Mouse (Mus musculus): ENCODE measurements around the gene Tmem217. TPM values are rescaled to one million over a fixed set of nuclear protein-coding genes. Genes with fewer than 3 reads are reported as not detected.

Tmem217 gene
- polyA plus RNA-seq, 1 experiment = not detected

DNA sequence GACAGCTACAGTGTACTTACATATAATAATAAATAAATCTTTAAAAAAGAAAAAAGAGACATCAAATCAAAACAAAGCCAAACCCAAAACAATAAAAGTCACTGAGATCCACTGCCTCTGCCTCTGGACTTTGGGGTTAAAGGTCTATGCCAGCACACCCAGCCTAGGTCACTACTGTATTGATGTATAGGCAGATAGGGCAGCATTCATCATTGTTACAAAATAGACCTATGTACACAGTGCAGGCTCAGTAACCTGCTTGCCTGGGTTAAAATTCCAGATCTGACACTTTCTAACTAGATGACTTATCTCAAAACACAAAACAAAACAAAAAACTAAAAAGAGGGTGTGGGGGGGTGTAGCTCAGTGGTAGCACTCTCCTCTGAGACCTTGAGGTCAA lies 2.0 kb upstream of the Tmem217 start:
- Histone ChIP-seq H3K4me3 (ENCODE audit: extremely low read depth, insufficient read depth, insufficient read length) (no peak overlapping the region), H3K36me3 (ENCODE audit: control insufficient read depth, insufficient read depth, low read length) (no peaks in the 10 kb centered on the region), H3K27ac (ENCODE audit: insufficient read depth, low read length) (no peak overlapping the region), H3K4me1 (ENCODE audit: control insufficient read depth, insufficient read depth, insufficient read length) (peaks cover 7% of the 10 kb centered on the region; the same call in 1 of the 2 replicates), H3K27me3 (ENCODE audit: control insufficient read depth, insufficient read depth, low read length) (no peaks in the 10 kb centered on the region)
- DNase-seq (ENCODE audit: low read depth in 1 of 2, low spot score in 2 of 2) = no peak
- TF ChIP-seq POLR2A (IDR thresholded peaks at IDR 0.05; ENCODE audit: low read depth, low read length) (no peak), CTCF (IDR thresholded peaks at IDR 0.05; ENCODE audit: extremely low read depth, insufficient read depth, insufficient read length, insufficient replicate concordance) (no peak)

DNA sequence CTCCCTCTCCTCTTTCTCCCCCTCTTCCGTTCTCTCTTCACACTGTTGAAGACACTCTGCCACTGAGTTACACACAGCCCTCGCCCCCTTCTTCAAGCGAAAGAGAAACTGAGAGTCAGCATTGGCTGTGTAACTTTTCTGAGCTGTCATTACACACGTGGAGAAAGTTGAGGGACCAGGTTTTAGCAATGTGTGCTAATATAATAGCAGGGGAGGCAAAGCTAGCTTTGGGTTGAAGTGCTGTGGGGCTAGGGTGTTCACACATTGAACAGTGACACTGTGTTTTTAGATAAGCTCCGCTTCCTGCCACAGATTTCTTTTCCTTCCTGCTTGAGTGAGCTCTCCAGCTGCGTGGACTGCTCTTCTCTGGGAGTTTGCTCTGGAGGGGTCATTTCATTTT lies 1.2 kb downstream of the Tmem217 start:
- Histone ChIP-seq H3K4me3 (ENCODE audit: extremely low read depth, insufficient read depth, insufficient read length) (peak overlapping the region; percentile 1; the same call in 1 of the 2 replicates), H3K36me3 (ENCODE audit: control insufficient read depth, insufficient read depth, low read length) (no peaks in the 10 kb centered on the region), H3K27me3 (ENCODE audit: control insufficient read depth, insufficient read depth, low read length) (no peaks in the 10 kb centered on the region), H3K27ac (ENCODE audit: insufficient read depth, low read length) (peak overlapping the region; percentile 34), H3K4me1 (ENCODE audit: control insufficient read depth, insufficient read depth, insufficient read length) (peaks cover 7% of the 10 kb centered on the region; the same call in 1 of the 2 replicates)
- WGBS = 8% methylated on average over 6 of the region's 6 CpGs
- TF ChIP-seq CTCF (IDR thresholded peaks at IDR 0.05; ENCODE audit: extremely low read depth, insufficient read depth, insufficient read length, insufficient replicate concordance) (no peak), POLR2A (IDR thresholded peaks at IDR 0.05; ENCODE audit: low read depth, low read length) (no peak)
- no peak for DNase-seq (ENCODE audit: low read depth in 1 of 2, low spot score in 2 of 2)

DNA sequence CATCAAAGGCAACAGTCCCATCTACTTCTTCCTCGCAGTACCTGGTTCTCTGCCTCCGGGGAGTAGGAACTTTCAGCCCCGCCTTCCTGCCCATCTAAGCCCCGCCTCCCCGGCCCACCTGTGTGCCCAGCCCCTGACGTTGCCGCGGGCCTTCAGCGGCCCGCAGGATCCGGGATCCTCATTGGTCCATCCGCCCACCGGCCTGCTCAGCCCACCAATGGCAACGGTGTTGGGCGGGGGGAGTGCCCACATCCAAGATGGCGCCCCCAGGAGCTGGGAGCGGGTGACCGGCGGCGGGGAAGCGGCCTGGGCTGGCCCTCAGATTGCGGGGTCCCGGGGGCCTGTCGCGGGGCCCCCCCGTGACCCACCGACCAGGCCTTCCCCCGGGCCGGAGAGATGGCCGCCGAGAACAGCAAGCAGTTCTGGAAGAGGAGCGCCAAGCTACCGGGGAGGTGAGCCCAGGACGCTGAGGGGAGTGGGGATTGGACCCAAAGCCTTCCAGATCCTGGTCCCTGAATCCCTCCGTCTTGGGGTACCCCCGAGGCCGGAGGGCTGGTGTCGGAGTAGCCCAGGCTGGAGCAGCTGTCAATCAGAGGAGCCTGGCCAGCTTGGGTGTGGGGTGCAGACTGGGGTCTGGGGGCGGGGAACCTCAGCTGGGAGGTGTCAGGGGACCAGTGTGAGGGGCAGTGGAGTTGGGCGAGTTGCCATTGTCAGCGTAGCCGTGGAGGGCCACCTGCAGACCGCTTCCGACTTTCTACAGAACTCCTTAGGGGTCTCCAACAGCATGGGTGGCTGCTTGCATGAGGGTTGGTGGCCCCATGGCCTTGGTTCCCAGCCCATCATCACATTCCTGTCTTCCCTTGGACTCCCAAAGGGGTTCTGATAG lies 2.4 kb downstream of the Tmem217 start, which contains the start of the genes Gm17657 and Tbc1d22b:
Gm17657 (minus strand) TSS at position 96 of the 886 bp plus-strand sequence.
Tbc1d22b (plus strand) TSS at position 243 of the 886 bp plus-strand sequence.
- Histone ChIP-seq H3K27me3 (ENCODE audit: control insufficient read depth, insufficient read depth, low read length) (no peaks in the 10 kb centered on the region), H3K4me3 (ENCODE audit: extremely low read depth, insufficient read depth, insufficient read length) (peak within 1 kb of the TSS; percentile 78), H3K36me3 (ENCODE audit: control insufficient read depth, insufficient read depth, low read length) (no peaks in the 10 kb centered on the region), H3K4me1 (ENCODE audit: control insufficient read depth, insufficient read depth, insufficient read length) (peaks cover 7% of the 10 kb centered on the region; the same call in 1 of the 2 replicates), H3K27ac (ENCODE audit: insufficient read depth, low read length) (peak within 1 kb of the TSS; percentile 52)
- TF ChIP-seq CTCF (IDR thresholded peaks at IDR 0.05; ENCODE audit: extremely low read depth, insufficient read depth, insufficient read length, insufficient replicate concordance) (no peak), POLR2A (IDR thresholded peaks at IDR 0.05; ENCODE audit: low read depth, low read length) (peak; percentile 27; the same call in 1 of the 2 replicates)
- peak; percentile 92 to 97 for DNase-seq (ENCODE audit: low read depth in 1 of 2, low spot score in 2 of 2)
- WGBS = under 1% methylated on average over 44 of the region's 44 CpGs

DNA sequence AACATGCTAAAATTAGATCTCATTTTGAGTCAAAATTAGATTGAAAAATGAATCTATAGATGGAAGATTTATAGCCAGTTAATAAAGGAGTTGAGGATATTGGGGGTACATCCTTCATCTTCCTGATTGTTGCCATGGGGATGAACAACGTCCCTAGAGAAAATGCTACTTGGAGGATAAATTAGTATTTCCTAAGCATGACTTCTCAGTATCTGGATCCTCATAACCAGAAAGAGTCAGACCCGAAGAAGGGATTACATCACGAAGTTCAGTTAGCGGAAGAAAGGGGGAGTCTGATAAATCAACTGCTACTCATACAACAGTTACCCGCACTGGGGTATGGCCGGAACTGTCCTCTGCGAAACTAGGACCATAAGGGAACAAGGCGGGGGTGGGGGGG lies 3.2 kb downstream of the Tmem217 start:
- Histone ChIP-seq H3K4me3 (ENCODE audit: extremely low read depth, insufficient read depth, insufficient read length) (no peak overlapping the region), H3K36me3 (ENCODE audit: control insufficient read depth, insufficient read depth, low read length) (no peaks in the 10 kb centered on the region), H3K27ac (ENCODE audit: insufficient read depth, low read length) (no peak overlapping the region), H3K27me3 (ENCODE audit: control insufficient read depth, insufficient read depth, low read length) (no peaks in the 10 kb centered on the region), H3K4me1 (ENCODE audit: control insufficient read depth, insufficient read depth, insufficient read length) (peaks cover 7% of the 10 kb centered on the region; the same call in 1 of the 2 replicates)
- DNase-seq (ENCODE audit: low read depth in 1 of 2, low spot score in 2 of 2) = no peak
- TF ChIP-seq POLR2A (IDR thresholded peaks at IDR 0.05; ENCODE audit: low read depth, low read length) (no peak), CTCF (IDR thresholded peaks at IDR 0.05; ENCODE audit: extremely low read depth, insufficient read depth, insufficient read length, insufficient replicate concordance) (no peak)
- 21% methylated on average over 8 of the region's 8 CpGs for WGBS

DNA sequence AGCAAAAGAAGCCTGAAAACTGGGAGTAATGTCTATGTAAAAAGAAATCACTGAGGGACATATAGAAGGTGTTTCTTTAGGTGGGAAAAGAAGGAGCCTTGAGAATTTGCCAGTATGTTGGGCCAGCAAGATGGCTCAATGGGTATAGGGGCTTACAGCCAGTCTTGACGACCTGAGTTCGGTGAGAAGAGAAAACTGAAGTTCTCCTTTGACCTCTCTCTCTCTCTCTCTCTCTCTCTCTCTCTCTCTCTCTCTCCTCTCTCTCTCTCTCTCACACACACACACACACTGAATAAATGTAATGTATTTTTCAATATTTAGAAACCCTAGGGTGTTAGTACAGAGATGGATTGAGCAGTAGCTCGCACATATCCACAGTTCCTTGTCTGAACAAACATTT lies 3.7 kb downstream of the Tmem217 start:
- Histone ChIP-seq H3K4me1 (ENCODE audit: control insufficient read depth, insufficient read depth, insufficient read length) (peaks cover 7% of the 10 kb centered on the region; the same call in 1 of the 2 replicates), H3K27ac (ENCODE audit: insufficient read depth, low read length) (no peak overlapping the region), H3K36me3 (ENCODE audit: control insufficient read depth, insufficient read depth, low read length) (no peaks in the 10 kb centered on the region), H3K4me3 (ENCODE audit: extremely low read depth, insufficient read depth, insufficient read length) (no peak overlapping the region), H3K27me3 (ENCODE audit: control insufficient read depth, insufficient read depth, low read length) (no peaks in the 10 kb centered on the region)
- TF ChIP-seq POLR2A (IDR thresholded peaks at IDR 0.05; ENCODE audit: low read depth, low read length) (no peak), CTCF (IDR thresholded peaks at IDR 0.05; ENCODE audit: extremely low read depth, insufficient read depth, insufficient read length, insufficient replicate concordance) (no peak)
- 50% methylated on average over 3 of the region's 3 CpGs for WGBS
- no peak for DNase-seq (ENCODE audit: low read depth in 1 of 2, low spot score in 2 of 2)

DNA sequence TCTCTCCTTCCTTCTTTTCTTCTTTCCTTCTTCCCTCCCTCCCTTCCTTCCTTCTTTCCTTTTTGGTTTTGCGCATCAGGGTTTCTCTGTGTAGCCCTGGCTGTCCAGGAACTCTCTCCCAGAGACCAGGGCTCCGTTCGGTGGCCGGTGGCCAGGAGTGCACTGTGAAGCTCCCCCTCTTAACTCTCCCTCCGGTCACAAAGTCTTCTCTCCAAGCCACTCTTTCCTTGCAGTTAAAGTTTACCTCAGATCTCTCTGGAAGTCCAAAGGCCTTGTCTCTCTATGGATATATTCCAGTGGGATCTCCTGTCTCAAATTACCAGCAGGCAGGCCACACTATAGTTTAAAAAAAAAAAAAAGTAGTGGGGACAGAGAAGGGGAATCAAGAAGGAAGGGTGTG lies 6.9 kb downstream of the Tmem217 start:
- Histone ChIP-seq H3K27ac (ENCODE audit: insufficient read depth, low read length) (no peak overlapping the region), H3K4me1 (ENCODE audit: control insufficient read depth, insufficient read depth, insufficient read length) (peaks cover 2% of the 10 kb centered on the region; the same call in 1 of the 2 replicates), H3K36me3 (ENCODE audit: control insufficient read depth, insufficient read depth, low read length) (no peaks in the 10 kb centered on the region), H3K27me3 (ENCODE audit: control insufficient read depth, insufficient read depth, low read length) (no peaks in the 10 kb centered on the region), H3K4me3 (ENCODE audit: extremely low read depth, insufficient read depth, insufficient read length) (no peak overlapping the region)
- DNase-seq (ENCODE audit: low read depth in 1 of 2, low spot score in 2 of 2) = no peak
- TF ChIP-seq CTCF (IDR thresholded peaks at IDR 0.05; ENCODE audit: extremely low read depth, insufficient read depth, insufficient read length, insufficient replicate concordance) = no peak
- no peak for TF ChIP-seq POLR2A (IDR thresholded peaks at IDR 0.05; ENCODE audit: low read depth, low read length)
- WGBS = 97% methylated on average over 5 of the region's 5 CpGs

Measured in spleen, adult 2 months (tissue).